Mouse (Mus musculus) MEL (cell line): Measurements from ENCODE around the gene Bace1. TPM values are rescaled to one million over a fixed set of nuclear protein-coding genes. Genes with fewer than 3 reads are reported as not detected.

ENCODE experiments used
- DNase-seq: peaks from one replicate; pipeline ENCODE4 v3.0.0; 2011; ENCODE audit warnings: low read depth, low spot score
- H3K27ac ChIP-seq: 2 replicates; pipeline ENCODE4 v1.5.1; 2012; ENCODE audit warnings: low read depth, mild to moderate bottlenecking, control low read depth, low read length, moderate library complexity; ENCODE audit not compliant: control insufficient read depth
- H3K27me3 ChIP-seq, 2 experiments: fragments of 150-350 bp in 1 of 2; sonication (generic) in 1 of 2; 2 replicates each; pipeline ENCODE4 v1.6.1; 2012; ENCODE audit warnings: low read length in 2 of 2, mild to moderate bottlenecking in 2 of 2, improper control_type of control experiment in 1 of 2, moderate library complexity in 1 of 2; ENCODE audit not compliant: insufficient read depth in 2 of 2, control insufficient read depth in 1 of 2
- H3K36me3 ChIP-seq, 2 experiments: 2 replicates each; pipeline ENCODE4 v1.6.1; 2012 to 2014; ENCODE audit warnings: low read length in 2 of 2, improper control_type of control experiment in 1 of 2, inconsistent platforms in 1 of 2, mild to moderate bottlenecking in 1 of 2; ENCODE audit not compliant: insufficient read depth in 2 of 2, control insufficient read depth in 1 of 2
- H3K4me1 ChIP-seq, 2 experiments: fragments of 150-350 bp in 1 of 2; sonication (generic) in 1 of 2; 2 replicates each; pipeline ENCODE4 v1.6.1; 2012; ENCODE audit warnings: low read length in 2 of 2, improper control_type of control experiment in 1 of 2, mild to moderate bottlenecking in 1 of 2; ENCODE audit not compliant: insufficient read depth in 2 of 2, control insufficient read depth in 1 of 2
- H3K4me3 ChIP-seq, 2 experiments: fragments of 150-350 bp in 1 of 2; sonication (generic) in 1 of 2; 2 replicates each; pipeline ENCODE4 v1.5.1; 2012; ENCODE audit warnings: low read depth in 2 of 2, low read length in 2 of 2, mild to moderate bottlenecking in 2 of 2, moderate library complexity in 2 of 2, control low read depth in 1 of 2, improper control_type of control experiment in 1 of 2; ENCODE audit not compliant: control insufficient read depth in 1 of 2, insufficient read depth in 1 of 2
- H3K79me2 ChIP-seq: 2 replicates; pipeline ENCODE4 v1.6.1; 2012; ENCODE audit warnings: mild to moderate bottlenecking, low read length, moderate library complexity; ENCODE audit not compliant: control insufficient read depth, poor library complexity, insufficient read depth
- H3K9ac ChIP-seq: 2 replicates; pipeline ENCODE4 v1.6.1; 2012; ENCODE audit warnings: low read depth, mild to moderate bottlenecking, control low read depth, low read length, moderate library complexity; ENCODE audit not compliant: control insufficient read depth, poor library complexity, severe bottlenecking
- H3K9me3 ChIP-seq: fragments of 150-350 bp; sonication (generic); replicated peaks from 2 replicates; pipeline ENCODE4 v1.6.1; 2012; ENCODE audit warnings: mild to moderate bottlenecking, low read length, improper control_type of control experiment, moderate library complexity; ENCODE audit not compliant: insufficient read depth
- BHLHE40 ChIP-seq: IDR thresholded peaks from 2 replicates; pipeline ENCODE4 v1.6.1; 2012; ENCODE audit warnings: low read depth, mild to moderate bottlenecking, inconsistent platforms, low read length, improper control_type of control experiment, borderline replicate concordance
- CHD1 ChIP-seq: IDR thresholded peaks from 2 replicates; pipeline ENCODE4 v1.6.1; 2012; ENCODE audit warnings: low read depth, mild to moderate bottlenecking, inconsistent platforms, low read length, improper control_type of control experiment
- CHD2 ChIP-seq: IDR thresholded peaks from 2 replicates; pipeline ENCODE4 v1.6.1; 2011; ENCODE audit warnings: low read length, improper control_type of control experiment
- E2F4 ChIP-seq: IDR thresholded peaks from 2 replicates; pipeline ENCODE4 v1.6.1; 2011; ENCODE audit warnings: low read depth, low read length, improper control_type of control experiment, borderline replicate concordance
- ELF1 ChIP-seq: IDR thresholded peaks from 2 replicates; pipeline ENCODE4 v1.6.1; 2014; ENCODE audit warnings: low read depth, mild to moderate bottlenecking, inconsistent platforms, low read length, improper control_type of control experiment, moderate library complexity
- EP300 ChIP-seq, 2 experiments: IDR thresholded peaks; 2 replicates each; pipeline ENCODE4 v1.6.1; 2011; ENCODE audit warnings: improper control_type of control experiment in 2 of 2, low read length in 2 of 2, low read depth in 1 of 2, mild to moderate bottlenecking in 1 of 2
- GABPA ChIP-seq: IDR thresholded peaks from 2 replicates; pipeline ENCODE4 v1.6.1; 2012; ENCODE audit warnings: low read depth, mild to moderate bottlenecking, inconsistent platforms, low read length, improper control_type of control experiment, moderate library complexity
- JUND ChIP-seq: IDR thresholded peaks from 2 replicates; pipeline ENCODE4 v1.6.1; 2011; ENCODE audit warnings: low read depth, mild to moderate bottlenecking, improper control_type of control experiment, low read length
- KAT2A ChIP-seq: conservative IDR thresholded peaks from 2 replicates; pipeline ENCODE4 v1.6.1; 2012; ENCODE audit warnings: low read depth, low read length, improper control_type of control experiment, inconsistent platforms
- MAFK ChIP-seq: IDR thresholded peaks from 2 replicates; pipeline ENCODE4 v1.6.1; 2011; ENCODE audit warnings: low read depth, mild to moderate bottlenecking, low read length, improper control_type of control experiment, borderline replicate concordance
- MAX ChIP-seq: IDR thresholded peaks from 2 replicates; pipeline ENCODE4 v1.6.1; 2011; ENCODE audit warnings: low read length, improper control_type of control experiment
- MXI1 ChIP-seq: IDR thresholded peaks from 2 replicates; pipeline ENCODE4 v1.6.1; 2011; ENCODE audit warnings: mild to moderate bottlenecking, low read depth, low read length, improper control_type of control experiment
- MYC ChIP-seq: IDR thresholded peaks from 2 replicates; pipeline ENCODE4 v1.6.1; 2011; ENCODE audit warnings: low read depth, mild to moderate bottlenecking, low read length, improper control_type of control experiment, moderate library complexity
- NELFE ChIP-seq: IDR thresholded peaks from 2 replicates; pipeline ENCODE4 v1.6.1; 2011; ENCODE audit warnings: low read depth, low read length, improper control_type of control experiment
- POLR2A ChIP-seq, 2 experiments: IDR thresholded peaks; 2 replicates each; pipeline ENCODE4 v1.6.1; 2011 to 2012; ENCODE audit warnings: low read length in 2 of 2, mild to moderate bottlenecking in 2 of 2, control low read depth in 1 of 2, improper control_type of control experiment in 1 of 2, low read depth in 1 of 2, moderate library complexity in 1 of 2; ENCODE audit not compliant: control insufficient read depth in 1 of 2, insufficient read depth in 1 of 2, poor library complexity in 1 of 2
- RAD21 ChIP-seq: IDR thresholded peaks from 2 replicates; pipeline ENCODE4 v1.6.1; 2011; ENCODE audit warnings: mild to moderate bottlenecking, low read depth, low read length, improper control_type of control experiment
- SIN3A ChIP-seq: IDR thresholded peaks from 2 replicates; pipeline ENCODE4 v1.6.1; 2012; ENCODE audit warnings: low read length, improper control_type of control experiment, inconsistent platforms
- TAL1 ChIP-seq: IDR thresholded peaks from 2 replicates; pipeline ENCODE4 v1.6.1; 2012; ENCODE audit warnings: mild to moderate bottlenecking, inconsistent platforms, low read length, moderate library complexity, mixed read lengths
- TBP ChIP-seq: IDR thresholded peaks from 2 replicates; pipeline ENCODE4 v1.8.0; 2011; ENCODE audit warnings: low read depth, low read length, improper control_type of control experiment
- TCF12 ChIP-seq: IDR thresholded peaks from 2 replicates; pipeline ENCODE4 v1.6.1; 2014; ENCODE audit warnings: low read depth, mild to moderate bottlenecking, inconsistent platforms, low read length, improper control_type of control experiment, moderate library complexity
- USF1 ChIP-seq: IDR thresholded peaks from 2 replicates; pipeline ENCODE4 v1.6.1; 2014; ENCODE audit warnings: low read depth, mild to moderate bottlenecking, inconsistent platforms, low read length, improper control_type of control experiment, moderate library complexity
- ZC3H11A ChIP-seq: IDR thresholded peaks from 2 replicates; pipeline ENCODE4 v1.6.1; 2012; ENCODE audit warnings: low read depth, mild to moderate bottlenecking, inconsistent platforms, low read length, improper control_type of control experiment
- ZMIZ1 ChIP-seq: IDR thresholded peaks from 2 replicates; pipeline ENCODE4 v1.6.1; 2012; ENCODE audit warnings: low read depth, mild to moderate bottlenecking, inconsistent platforms, low read length, improper control_type of control experiment, moderate library complexity
- ZNF384 ChIP-seq: IDR thresholded peaks from 2 replicates; pipeline ENCODE4 v1.6.1; 2012; ENCODE audit warnings: low read depth, mild to moderate bottlenecking, inconsistent platforms, low read length, improper control_type of control experiment
- polyA plus RNA-seq, 2 experiments: library from polyadenylated mRNA; stranded (reverse) in 1 of 2; unstranded in 1 of 2; fragments of >175 nt in 1 of 2; fragments of >200 nt in 1 of 2; gene quantifications; 2 replicates each; pipeline versions ENCODE4 v1.2.1 to v1.2.4; 2012; ENCODE audit warnings: low replicate concordance in 2 of 2, low read depth in 1 of 2; ENCODE audit not compliant: insufficient read length in 2 of 2, insufficient read depth in 1 of 2, missing spikeins in 1 of 2
- total RNA-seq: library from RNA; depleted of rRNA; stranded (reverse); fragments of 300-350 nt; gene quantifications from 2 replicates; pipeline ENCODE4 v1.2.3, GENCODE M21; 2012

Gene Bace1
- total and polyA plus RNA-seq, 3 experiments: 0.27 to 4.0 TPM; not detected in 1

DNA sequence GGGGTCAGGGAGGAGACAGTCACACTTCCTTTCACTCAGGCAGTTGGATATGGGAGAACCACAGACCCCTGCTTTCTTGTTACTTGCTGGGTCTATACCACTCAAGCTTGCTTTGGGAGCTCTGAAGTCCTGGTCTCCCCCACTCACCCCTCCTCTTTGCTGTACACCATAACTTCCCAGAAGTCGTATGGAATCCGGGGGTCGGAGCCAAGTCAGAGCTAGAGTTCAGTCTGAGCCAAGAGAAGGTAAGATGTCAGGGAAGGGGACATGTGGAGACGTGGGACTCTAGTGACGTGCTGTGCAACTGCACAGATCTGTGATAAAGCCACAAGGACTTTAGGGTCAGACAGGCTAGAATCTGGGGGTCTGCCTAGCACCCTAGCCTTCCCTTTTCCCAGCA lies 2.0 kb downstream of the Bace1 start:
- Histone ChIP-seq H3K27ac (no peak overlapping the region), H3K4me1 (no peaks in the 10 kb centered on the region), H3K27me3 (peaks cover 0 to 2% of the 10 kb centered on the region in 2 experiments; a peak in 2 of 4 replicates), H3K79me2 (no peaks in the 10 kb centered on the region), H3K36me3 (no peaks in the 10 kb centered on the region), H3K9me3 (no peaks in the 10 kb centered on the region), H3K9ac (no peak overlapping the region), H3K4me3 (no peak overlapping the region)
- TF ChIP-seq TCF12 (no peak), CHD1 (no peak), RAD21 (no peak), ZNF384 (no peak), GABPA (no peak), KAT2A (no peak), ELF1 (no peak), ZC3H11A (no peak), USF1 (no peak), TAL1 (no peak), JUND (no peak), EP300 (IDR thresholded peaks at IDR 0.05; ENCODE audit: low read depth in 1 of 2, low read length in 2 of 2) (no peak), SIN3A (no peak), MYC (no peak), BHLHE40 (no peak), E2F4 (no peak), MXI1 (no peak), MAFK (no peak), CHD2 (no peak), NELFE (no peak)
- no peak for DNase-seq

GRCm38 (mm10) chr9:45841458-45841857 lies 3.1 kb downstream of the Bace1 start:
- no peaks in the 10 kb centered on the region for H3K79me2 ChIP-seq
- no peaks in the 10 kb centered on the region for H3K9me3 ChIP-seq
- H3K36me3 ChIP-seq: no peaks in the 10 kb centered on the region
- no peak overlapping the region for H3K4me3 ChIP-seq
- H3K27me3 ChIP-seq: peaks cover 0 to 2% of the 10 kb centered on the region in 2 experiments; a peak in 2 of 4 replicates
- TF ChIP-seq TBP (no peak), ZMIZ1 (no peak), MAX (no peak), ZC3H11A (no peak), POLR2A (IDR thresholded peaks at IDR 0.05; ENCODE audit: control insufficient read depth in 1 of 2, insufficient read depth in 1 of 2, low read depth in 1 of 2, low read length in 2 of 2, poor library complexity in 1 of 2) (no peak), TCF12 (no peak)
- TF ChIP-seq, all 39 proteins: peak for 0
- H3K27ac ChIP-seq: no peak overlapping the region
- DNase-seq: no peak
- no peaks in the 10 kb centered on the region for H3K4me1 ChIP-seq
- no peak overlapping the region for H3K9ac ChIP-seq
